Mouse (Mus musculus) MEL (cell line): Measurements from ENCODE around the gene Ube2cbp. TPM values are rescaled to one million over a fixed set of nuclear protein-coding genes. Genes with fewer than 3 reads are reported as not detected.
A peak's percentile ranks its signal among the peaks of the same experiment; 100 is the strongest.

ENCODE experiments used
- DNase-seq: peaks from one replicate; pipeline ENCODE4 v3.0.0; 2011; ENCODE audit warnings: low read depth, low spot score
- H3K27ac ChIP-seq: 2 replicates; pipeline ENCODE4 v1.5.1; 2012; ENCODE audit warnings: low read depth, mild to moderate bottlenecking, control low read depth, low read length, moderate library complexity; ENCODE audit not compliant: control insufficient read depth
- H3K27me3 ChIP-seq, 2 experiments: fragments of 150-350 bp in 1 of 2; sonication (generic) in 1 of 2; 2 replicates each; pipeline ENCODE4 v1.6.1; 2012; ENCODE audit warnings: low read length in 2 of 2, mild to moderate bottlenecking in 2 of 2, improper control_type of control experiment in 1 of 2, moderate library complexity in 1 of 2; ENCODE audit not compliant: insufficient read depth in 2 of 2, control insufficient read depth in 1 of 2
- H3K36me3 ChIP-seq, 2 experiments: 2 replicates each; pipeline ENCODE4 v1.6.1; 2012 to 2014; ENCODE audit warnings: low read length in 2 of 2, improper control_type of control experiment in 1 of 2, inconsistent platforms in 1 of 2, mild to moderate bottlenecking in 1 of 2; ENCODE audit not compliant: insufficient read depth in 2 of 2, control insufficient read depth in 1 of 2
- H3K4me1 ChIP-seq, 2 experiments: fragments of 150-350 bp in 1 of 2; sonication (generic) in 1 of 2; 2 replicates each; pipeline ENCODE4 v1.6.1; 2012; ENCODE audit warnings: low read length in 2 of 2, improper control_type of control experiment in 1 of 2, mild to moderate bottlenecking in 1 of 2; ENCODE audit not compliant: insufficient read depth in 2 of 2, control insufficient read depth in 1 of 2
- H3K4me3 ChIP-seq, 2 experiments: fragments of 150-350 bp in 1 of 2; sonication (generic) in 1 of 2; 2 replicates each; pipeline ENCODE4 v1.5.1; 2012; ENCODE audit warnings: low read depth in 2 of 2, low read length in 2 of 2, mild to moderate bottlenecking in 2 of 2, moderate library complexity in 2 of 2, control low read depth in 1 of 2, improper control_type of control experiment in 1 of 2; ENCODE audit not compliant: control insufficient read depth in 1 of 2, insufficient read depth in 1 of 2
- H3K79me2 ChIP-seq: 2 replicates; pipeline ENCODE4 v1.6.1; 2012; ENCODE audit warnings: mild to moderate bottlenecking, low read length, moderate library complexity; ENCODE audit not compliant: control insufficient read depth, poor library complexity, insufficient read depth
- H3K9ac ChIP-seq: 2 replicates; pipeline ENCODE4 v1.6.1; 2012; ENCODE audit warnings: low read depth, mild to moderate bottlenecking, control low read depth, low read length, moderate library complexity; ENCODE audit not compliant: control insufficient read depth, poor library complexity, severe bottlenecking
- H3K9me3 ChIP-seq: fragments of 150-350 bp; sonication (generic); replicated peaks from 2 replicates; pipeline ENCODE4 v1.6.1; 2012; ENCODE audit warnings: mild to moderate bottlenecking, low read length, improper control_type of control experiment, moderate library complexity; ENCODE audit not compliant: insufficient read depth
- BHLHE40 ChIP-seq: IDR thresholded peaks from 2 replicates; pipeline ENCODE4 v1.6.1; 2012; ENCODE audit warnings: low read depth, mild to moderate bottlenecking, inconsistent platforms, low read length, improper control_type of control experiment, borderline replicate concordance
- CHD1 ChIP-seq: IDR thresholded peaks from 2 replicates; pipeline ENCODE4 v1.6.1; 2012; ENCODE audit warnings: low read depth, mild to moderate bottlenecking, inconsistent platforms, low read length, improper control_type of control experiment
- GABPA ChIP-seq: IDR thresholded peaks from 2 replicates; pipeline ENCODE4 v1.6.1; 2012; ENCODE audit warnings: low read depth, mild to moderate bottlenecking, inconsistent platforms, low read length, improper control_type of control experiment, moderate library complexity
- JUND ChIP-seq: IDR thresholded peaks from 2 replicates; pipeline ENCODE4 v1.6.1; 2011; ENCODE audit warnings: low read depth, mild to moderate bottlenecking, improper control_type of control experiment, low read length
- MAFK ChIP-seq: IDR thresholded peaks from 2 replicates; pipeline ENCODE4 v1.6.1; 2011; ENCODE audit warnings: low read depth, mild to moderate bottlenecking, low read length, improper control_type of control experiment, borderline replicate concordance
- MAX ChIP-seq: IDR thresholded peaks from 2 replicates; pipeline ENCODE4 v1.6.1; 2011; ENCODE audit warnings: low read length, improper control_type of control experiment
- MYC ChIP-seq: IDR thresholded peaks from 2 replicates; pipeline ENCODE4 v1.6.1; 2011; ENCODE audit warnings: low read depth, mild to moderate bottlenecking, low read length, improper control_type of control experiment, moderate library complexity
- NELFE ChIP-seq: IDR thresholded peaks from 2 replicates; pipeline ENCODE4 v1.6.1; 2011; ENCODE audit warnings: low read depth, low read length, improper control_type of control experiment
- NRF1 ChIP-seq: IDR thresholded peaks from 2 replicates; pipeline ENCODE4 v1.6.1; 2014; ENCODE audit warnings: low read depth, mild to moderate bottlenecking, inconsistent platforms, low read length, improper control_type of control experiment, moderate library complexity; ENCODE audit not compliant: poor library complexity, insufficient read depth, severe bottlenecking
- POLR2AphosphoS2 ChIP-seq: IDR thresholded peaks from 2 replicates; pipeline ENCODE4 v1.6.1; 2011; ENCODE audit warnings: low read length, improper control_type of control experiment
- RAD21 ChIP-seq: IDR thresholded peaks from 2 replicates; pipeline ENCODE4 v1.6.1; 2011; ENCODE audit warnings: mild to moderate bottlenecking, low read depth, low read length, improper control_type of control experiment
- RCOR1 ChIP-seq: IDR thresholded peaks from 2 replicates; pipeline ENCODE4 v1.6.1; 2012; ENCODE audit warnings: low read depth, mild to moderate bottlenecking, inconsistent platforms, low read length, improper control_type of control experiment
- SIN3A ChIP-seq: IDR thresholded peaks from 2 replicates; pipeline ENCODE4 v1.6.1; 2012; ENCODE audit warnings: low read length, improper control_type of control experiment, inconsistent platforms
- TAL1 ChIP-seq: IDR thresholded peaks from 2 replicates; pipeline ENCODE4 v1.6.1; 2012; ENCODE audit warnings: mild to moderate bottlenecking, inconsistent platforms, low read length, moderate library complexity, mixed read lengths
- TBP ChIP-seq: IDR thresholded peaks from 2 replicates; pipeline ENCODE4 v1.8.0; 2011; ENCODE audit warnings: low read depth, low read length, improper control_type of control experiment
- ZKSCAN1 ChIP-seq: IDR thresholded peaks from 2 replicates; pipeline ENCODE4 v1.6.1; 2012; ENCODE audit warnings: low read depth, mild to moderate bottlenecking, inconsistent platforms, low read length, improper control_type of control experiment, moderate library complexity
- ZNF384 ChIP-seq: IDR thresholded peaks from 2 replicates; pipeline ENCODE4 v1.6.1; 2012; ENCODE audit warnings: low read depth, mild to moderate bottlenecking, inconsistent platforms, low read length, improper control_type of control experiment
- polyA plus RNA-seq, 2 experiments: library from polyadenylated mRNA; stranded (reverse) in 1 of 2; unstranded in 1 of 2; fragments of >175 nt in 1 of 2; fragments of >200 nt in 1 of 2; gene quantifications; 2 replicates each; pipeline versions ENCODE4 v1.2.1 to v1.2.4; 2012; ENCODE audit warnings: low replicate concordance in 2 of 2, low read depth in 1 of 2; ENCODE audit not compliant: insufficient read length in 2 of 2, insufficient read depth in 1 of 2, missing spikeins in 1 of 2
- total RNA-seq: library from RNA; depleted of rRNA; stranded (reverse); fragments of 300-350 nt; gene quantifications from 2 replicates; pipeline ENCODE4 v1.2.3, GENCODE M21; 2012

The Ube2cbp gene
- total and polyA plus RNA-seq, 3 experiments, result 6.4 to 7.2 TPM; not detected in 1

- no peaks in the 10 kb centered on the region for H3K36me3 ChIP-seq
- no peak overlapping the region for H3K4me3 ChIP-seq
- peak; percentile 32 for DNase-seq
- TF ChIP-seq CHD1 (no peak), GABPA (no peak), MAFK (no peak)
- TF ChIP-seq, all 39 proteins: peak for 0
- H3K79me2 ChIP-seq, result no peaks in the 10 kb centered on the region
- H3K9me3 ChIP-seq, result no peaks in the 10 kb centered on the region
- no peak overlapping the region for H3K9ac ChIP-seq
- no peaks in the 10 kb centered on the region for H3K4me1 ChIP-seq
- H3K27ac ChIP-seq, result no peak overlapping the region
- no peaks in the 10 kb centered on the region for H3K27me3 ChIP-seq
Measured at GRCm38 (mm10) chr9:86446847-86447246, 17.9 kb downstream of the Ube2cbp start.

GRCm38 (mm10) chr9:86442248-86442647, 22.5 kb downstream of the Ube2cbp start:
- Histone ChIP-seq H3K9me3 (no peaks in the 10 kb centered on the region), H3K27me3 (no peaks in the 10 kb centered on the region), H3K27ac (no peak overlapping the region), H3K4me1 (no peaks in the 10 kb centered on the region), H3K79me2 (no peaks in the 10 kb centered on the region), H3K9ac (no peak overlapping the region), H3K36me3 (no peaks in the 10 kb centered on the region), H3K4me3 (no peak overlapping the region)
- DNase-seq, result no peak
- TF ChIP-seq ZKSCAN1, result no peak
- no peak for TF ChIP-seq GABPA
- TF ChIP-seq MAX, result no peak
- no peak for TF ChIP-seq MAFK
- no peak for TF ChIP-seq NRF1
- TF ChIP-seq MYC, result no peak
- TF ChIP-seq ZNF384, result no peak
- TF ChIP-seq RCOR1, result no peak
- no peak for TF ChIP-seq NELFE
- no peak for TF ChIP-seq POLR2AphosphoS2
- no peak for TF ChIP-seq BHLHE40
- TF ChIP-seq SIN3A, result no peak
- TF ChIP-seq TBP, result no peak
- no peak for TF ChIP-seq RAD21
- TF ChIP-seq TAL1, result no peak
- no peak for TF ChIP-seq JUND
